Mouse (Mus musculus) liver, embryonic 11.5 days (tissue): Measurements from ENCODE around the gene Msln. TPM values are rescaled to one million over a fixed set of nuclear protein-coding genes. Genes with fewer than 3 reads are reported as not detected.
"Not testable (repeated sequence)": the region's sequence is repeated elsewhere in the genome, so short reads cannot be mapped to it uniquely, and the experiment has no call there.

Experiments
- ATAC-seq: fragments of 200-750 bp; cut with Nextera tagmentation; replicated peaks from 2 replicates; pipeline ENCODE4 v1.8.0; 2017; ENCODE audit warnings: moderate number of reproducible peaks, mild to moderate bottlenecking, moderate TSS enrichment, moderate library complexity; ENCODE audit not compliant: low FRiP score
- DNase-seq: peaks from one replicate; pipeline ENCODE4 v3.0.0-alpha.2; 2017; ENCODE audit warnings: low spot score
- H3K27ac ChIP-seq: fragments of 300-500 bp; sonication (generic); 2 replicates; pipeline ENCODE4 v1.5.1; 2014; ENCODE audit warnings: mild to moderate bottlenecking, low read depth, low read length, control low read depth
- H3K27me3 ChIP-seq: fragments of 300-500 bp; sonication (generic); replicated peaks from 2 replicates; pipeline ENCODE4 v1.6.1; 2014; ENCODE audit warnings: low read length, mixed read lengths; ENCODE audit not compliant: control insufficient read depth, insufficient read depth
- H3K36me3 ChIP-seq: fragments of 300-500 bp; sonication (generic); 2 replicates; pipeline ENCODE4 v1.6.1; 2014; ENCODE audit warnings: mild to moderate bottlenecking, low read length, moderate library complexity, mixed read lengths; ENCODE audit not compliant: control insufficient read depth, insufficient read depth
- H3K4me1 ChIP-seq: fragments of 300-500 bp; sonication (generic); replicated peaks from 2 replicates; pipeline ENCODE4 v1.6.1; 2014; ENCODE audit warnings: low read length, mixed read lengths; ENCODE audit not compliant: control insufficient read depth, insufficient read depth
- H3K4me2 ChIP-seq: fragments of 300-500 bp; sonication (generic); 2 replicates; pipeline ENCODE4 v1.6.1; 2014; ENCODE audit warnings: mild to moderate bottlenecking, control low read depth, moderate library complexity
- H3K4me3 ChIP-seq: fragments of 300-500 bp; sonication (generic); 2 replicates; pipeline ENCODE4 v1.5.1; 2014; ENCODE audit warnings: low read depth, low read length, control low read depth
- H3K9ac ChIP-seq: fragments of 300-500 bp; sonication (generic); 2 replicates; pipeline ENCODE4 v1.6.1; 2014; ENCODE audit warnings: low read depth, low read length, control low read depth
- H3K9me3 ChIP-seq: fragments of 300-500 bp; sonication (generic); 2 replicates; pipeline ENCODE4 v1.6.1; 2016; ENCODE audit warnings: low read length, inconsistent platforms, mixed read lengths; ENCODE audit not compliant: control insufficient read depth
- WGBS: fragments of 180-500 bp; shearing (Covaris S2); extraction: QIAGEN DNeasy Blood & Tissue Kit; methylation state at CpG from one replicate; pipeline ENCODE4 v1.1.7; 2014; 5-methylcytosine and 5-hydroxymethylcytosine counted together
- polyA plus RNA-seq: library from polyadenylated mRNA; unstranded; fragments of >200 nt; fragmentation: Nextera tagmentation; extraction: Ambion mirVana; gene quantifications from 2 replicates; pipeline ENCODE4 v1.2.1, GENCODE M21; 2014

The Msln gene
- polyA plus RNA-seq, 1 experiment from 2014 or later = 0.55 TPM

DNA sequence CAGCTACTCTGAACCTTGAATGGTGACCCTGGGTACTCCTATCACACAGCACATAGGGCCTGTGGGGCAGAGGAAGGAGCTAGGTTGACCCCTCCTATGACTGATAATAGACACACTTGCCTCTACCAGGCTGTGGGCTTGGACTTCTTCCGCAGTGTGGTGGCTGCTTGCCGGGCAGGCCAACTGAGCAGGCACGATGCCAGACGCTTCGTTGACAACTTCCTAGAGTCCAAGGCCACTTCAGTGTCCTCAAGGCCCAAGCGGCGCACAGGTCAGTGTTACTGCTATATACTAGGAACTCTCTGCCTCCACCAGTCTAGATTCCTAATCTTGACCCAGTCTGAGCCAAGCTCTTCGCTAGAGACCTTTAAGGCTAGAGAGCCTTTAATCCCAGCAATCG lies 10.3 kb downstream of the Msln start:
- Histone ChIP-seq H3K27ac (no peak overlapping the region), H3K27me3 (no peaks in the 10 kb centered on the region; the same call in 1 of the 2 replicates), H3K36me3 (no peaks in the 10 kb centered on the region), H3K9me3 (no peaks in the 10 kb centered on the region), H3K4me3 (no peak overlapping the region), H3K4me2 (no peak overlapping the region), H3K4me1 (no peaks in the 10 kb centered on the region), H3K9ac (no peak overlapping the region)
- DNase-seq (no peak), ATAC-seq (no peak)
- 90% methylated on average over 9 of the region's 9 CpGs for whole genome bisulfite sequencing

DNA sequence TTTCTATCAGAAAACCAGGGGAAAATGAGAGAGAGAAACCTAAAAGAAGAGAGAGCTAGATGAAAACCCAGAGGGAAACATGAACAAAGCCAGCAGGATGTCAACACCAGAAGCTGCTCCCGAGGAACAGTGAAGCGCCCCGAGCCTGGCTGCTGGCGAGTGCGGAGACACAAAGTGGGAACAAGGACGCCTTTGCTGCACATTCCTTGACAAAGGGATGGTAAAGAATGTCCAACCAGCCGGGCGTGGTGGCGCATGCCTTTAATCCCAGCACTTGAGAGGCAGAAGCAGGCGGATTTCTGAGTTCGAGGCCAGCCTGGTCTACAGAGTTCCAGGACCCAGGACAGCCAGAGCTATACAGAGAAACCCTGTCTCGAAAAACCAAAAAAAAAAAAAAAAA lies 12.7 kb downstream of the Msln start:
- not testable (repeated sequence) for H3K9ac ChIP-seq, H3K36me3 ChIP-seq, H3K4me1 ChIP-seq, H3K27me3 ChIP-seq, H3K4me3 ChIP-seq, H3K27ac ChIP-seq, DNase-seq, H3K4me2 ChIP-seq, H3K9me3 ChIP-seq, ATAC-seq
- 67% methylated on average over 12 of the region's 12 CpGs for WGBS

DNA sequence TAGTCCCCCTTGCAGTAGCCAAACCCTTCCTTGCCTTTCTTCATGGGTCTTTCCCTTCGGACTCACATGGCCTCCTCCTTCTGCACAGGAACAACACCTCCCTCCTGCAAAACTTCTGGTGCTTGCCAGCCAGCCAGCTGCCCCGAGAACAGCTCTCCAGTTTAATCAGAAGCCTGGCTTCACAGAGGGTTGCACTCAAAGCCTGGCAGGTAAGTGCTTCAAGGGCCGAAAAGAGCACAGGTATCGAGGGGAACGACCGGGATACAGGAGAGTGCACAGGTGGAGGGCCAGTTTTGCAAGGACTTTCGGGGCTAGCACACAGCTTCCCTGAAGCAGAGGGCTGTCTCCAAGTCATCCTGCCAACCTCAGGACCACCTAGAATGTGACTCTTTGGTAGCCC lies 15.3 kb downstream of the Msln start:
- no peaks in the 10 kb centered on the region for H3K27me3 ChIP-seq
- H3K4me1 ChIP-seq = no peaks in the 10 kb centered on the region
- H3K4me2 ChIP-seq = no peak overlapping the region
- no peak overlapping the region for H3K4me3 ChIP-seq
- H3K27ac ChIP-seq = no peak overlapping the region
- 66% methylated on average over 7 of the region's 7 CpGs for WGBS
- ATAC-seq = no peak
- H3K9ac ChIP-seq = no peak overlapping the region
- no peaks in the 10 kb centered on the region for H3K36me3 ChIP-seq
- DNase-seq = no peak
- no peaks in the 10 kb centered on the region for H3K9me3 ChIP-seq

DNA sequence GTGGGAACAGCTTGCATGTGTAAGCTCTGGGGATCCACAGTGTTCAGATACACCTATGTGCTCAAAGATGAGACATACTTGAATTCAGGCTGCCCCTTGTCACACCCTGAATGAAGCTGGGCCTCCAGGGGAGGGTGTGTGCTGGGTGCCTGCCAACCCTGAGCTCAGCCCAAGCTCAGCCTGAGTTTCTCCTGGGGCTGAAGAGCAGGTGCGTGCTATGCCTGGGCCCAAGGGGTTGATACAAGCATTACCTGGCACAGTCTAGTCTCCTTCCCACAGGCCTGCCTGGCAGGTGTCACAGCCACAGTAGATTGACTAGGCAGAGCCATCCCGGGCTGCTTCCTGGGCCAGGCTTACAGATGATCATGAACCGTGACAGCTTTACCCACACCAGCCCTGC lies 18.4 kb downstream of the Msln start, which contains the start of gene Mslnl:
TSS of gene Mslnl (plus strand) at position 298 of the 400 bp plus-strand sequence.
- DNase-seq (no peak), ATAC-seq (no peak)
- no peaks in the 10 kb centered on the region for H3K9me3 ChIP-seq
- no peaks in the 10 kb centered on the region for H3K4me1 ChIP-seq
- H3K4me3 ChIP-seq = no peak within 1 kb of the TSS
- no peak within 1 kb of the TSS for H3K27ac ChIP-seq
- H3K4me2 ChIP-seq = no peak within 1 kb of the TSS
- no peaks in the 10 kb centered on the region for H3K27me3 ChIP-seq
- H3K9ac ChIP-seq = no peak within 1 kb of the TSS
- H3K36me3 ChIP-seq = 0 out of 2 replicates have a peak, but pooled peaks cover 1% of the 10 kb centered on the region
- 73% methylated on average over 3 of the region's 3 CpGs for WGBS

DNA sequence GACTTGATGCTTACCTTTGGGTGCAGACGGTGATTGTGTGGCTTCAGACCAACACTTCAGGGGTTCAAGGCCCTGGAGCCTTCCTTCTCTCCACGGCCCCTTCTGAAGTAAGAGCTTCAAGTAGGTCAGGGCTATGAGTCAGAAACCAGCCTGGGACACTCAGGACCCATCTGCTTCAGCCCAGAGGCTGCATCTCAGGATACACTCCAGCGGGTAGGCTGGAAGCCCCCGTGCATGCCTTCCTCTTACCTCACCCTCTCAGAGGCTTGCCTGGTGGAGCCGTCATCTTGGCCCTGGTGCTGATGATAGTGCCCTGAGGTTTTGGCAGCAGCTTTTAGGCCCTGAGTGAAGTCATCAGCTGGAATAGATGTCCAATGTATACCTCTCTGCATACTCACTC lies 18.9 kb downstream of the Msln start:
- Histone ChIP-seq H3K36me3 (peaks cover 4% of the 10 kb centered on the region; the same call in 1 of the 2 replicates), H3K9me3 (no peaks in the 10 kb centered on the region), H3K4me3 (no peak overlapping the region), H3K27ac (no peak overlapping the region), H3K4me2 (no peak overlapping the region), H3K27me3 (no peaks in the 10 kb centered on the region), H3K9ac (no peak overlapping the region), H3K4me1 (no peaks in the 10 kb centered on the region)
- no peak for DNase-seq
- 80% methylated on average over 5 of the region's 5 CpGs for WGBS
- ATAC-seq = no peak

DNA sequence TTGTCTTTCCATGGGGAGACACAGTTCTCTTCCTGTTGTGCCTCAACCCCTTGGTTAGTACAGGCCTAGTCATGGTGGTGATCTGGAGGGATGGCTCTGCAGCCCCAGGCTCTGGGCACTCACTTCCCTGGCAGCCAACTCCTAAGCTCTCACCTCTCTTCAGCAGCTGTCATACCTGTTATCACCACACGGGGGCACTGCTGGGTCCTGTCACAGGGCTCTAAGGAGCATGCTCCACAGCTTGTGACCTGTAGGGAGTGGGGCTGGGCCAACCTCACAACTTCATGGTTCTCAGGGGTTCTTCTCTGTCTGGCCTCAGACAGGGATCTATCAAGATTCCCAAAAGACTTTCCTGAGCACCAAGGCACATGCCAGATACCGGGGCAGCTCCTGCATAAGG lies 22.1 kb downstream of the Msln start:
- 16% methylated on average over 2 of the region's 2 CpGs for WGBS
- DNase-seq (peak; percentile 78), ATAC-seq (no peak)
- Histone ChIP-seq H3K36me3 (peaks cover 7% of the 10 kb centered on the region; the same call in 1 of the 2 replicates), H3K27ac (no peak overlapping the region), H3K9ac (no peak overlapping the region), H3K27me3 (no peaks in the 10 kb centered on the region), H3K4me3 (no peak overlapping the region), H3K4me1 (peaks cover 7% of the 10 kb centered on the region), H3K4me2 (no peak overlapping the region), H3K9me3 (no peaks in the 10 kb centered on the region)

DNA sequence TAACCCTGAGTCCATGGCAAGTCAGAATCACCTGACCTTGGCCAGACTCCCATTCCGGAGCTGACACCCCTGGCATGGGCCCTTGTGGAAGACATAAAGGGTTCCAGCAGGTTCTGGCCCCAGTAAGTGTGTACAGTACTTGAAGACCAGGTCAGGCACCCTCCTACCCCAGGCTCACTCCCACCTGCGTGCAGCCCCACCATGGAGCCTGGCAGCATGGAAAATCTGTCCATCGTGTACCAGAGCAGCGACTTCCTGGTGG lies 26.2 kb downstream of the Msln start:
- H3K9ac ChIP-seq = peak overlapping the region; percentile 84
- no peaks in the 10 kb centered on the region for H3K9me3 ChIP-seq
- DNase-seq = no peak
- no peaks in the 10 kb centered on the region for H3K27me3 ChIP-seq
- peaks cover 14% of the 10 kb centered on the region for H3K4me1 ChIP-seq
- ATAC-seq = no peak
- WGBS = 20% methylated on average over 4 of the region's 4 CpGs
- H3K36me3 ChIP-seq = peaks cover 13% of the 10 kb centered on the region; the same call in 1 of the 2 replicates
- no peak overlapping the region for H3K27ac ChIP-seq
- H3K4me3 ChIP-seq = peak overlapping the region; percentile 65
- peak overlapping the region; percentile 74 for H3K4me2 ChIP-seq

DNA sequence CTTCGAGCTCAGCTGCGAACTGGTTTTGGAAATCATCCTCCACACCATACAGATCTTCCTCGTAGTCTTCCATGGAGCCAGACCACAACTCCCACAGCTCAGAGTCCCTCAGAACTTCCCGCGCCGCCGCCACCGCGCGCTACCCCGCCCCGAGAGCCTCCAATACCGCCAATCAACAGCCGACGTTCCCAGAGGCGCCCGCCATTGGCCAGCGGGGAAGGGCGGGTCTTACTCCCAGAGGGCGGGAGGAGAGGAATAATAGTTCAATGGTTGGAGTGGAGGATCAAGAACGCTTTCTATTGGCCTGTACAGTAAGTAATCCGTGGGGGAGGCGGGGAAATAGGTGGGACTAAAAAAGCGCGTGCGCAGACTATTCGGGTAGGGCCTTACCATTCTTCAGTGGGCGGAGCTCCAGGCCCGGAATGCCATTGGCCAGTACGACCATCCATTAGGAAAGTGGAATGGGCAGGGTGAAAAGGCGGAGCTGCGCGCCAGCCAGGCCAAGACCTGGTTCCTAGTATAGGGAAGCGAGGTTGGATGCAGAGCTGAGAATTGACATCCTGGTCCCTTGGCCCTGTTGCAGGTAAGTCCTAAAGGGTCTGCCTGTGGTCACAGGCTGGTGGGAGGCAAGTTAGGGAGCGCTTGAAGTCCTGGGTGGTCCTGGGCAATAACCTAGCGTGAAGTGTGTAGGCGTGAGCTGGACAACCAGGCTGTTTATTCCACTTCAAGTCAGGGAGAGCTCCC lies 26.7 kb downstream of the Msln start, which contains the start of the genes Chtf18 and Rpusd1:
TSS of gene Chtf18 (minus strand) at position 155 of the 744 bp plus-strand sequence.
TSS of gene Rpusd1 (plus strand) at position 406 of the 744 bp plus-strand sequence.
- no peak within 1 kb of the TSS for H3K27ac ChIP-seq

DNA sequence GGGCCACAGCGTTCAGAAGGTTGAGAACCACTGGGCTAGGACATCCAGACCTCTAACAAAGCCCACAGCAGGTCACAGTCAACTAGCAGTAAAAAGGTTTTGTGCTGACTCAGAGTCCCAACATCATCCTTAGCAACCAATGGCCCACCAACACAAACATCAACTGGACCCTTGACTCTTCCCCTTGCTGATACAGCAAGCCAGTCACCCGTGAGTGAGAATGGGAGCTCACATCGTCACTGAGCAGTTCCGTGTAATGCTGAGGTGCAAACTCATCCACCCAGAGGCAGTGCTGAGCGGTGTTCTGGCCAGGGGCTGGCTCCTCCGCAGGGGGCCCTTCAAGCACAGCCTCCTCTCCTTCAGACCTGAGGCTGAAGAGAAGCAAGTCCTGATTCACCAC lies 28.9 kb downstream of the Msln start:
- H3K36me3 ChIP-seq = peaks cover 23% of the 10 kb centered on the region
- no peak overlapping the region for H3K9ac ChIP-seq
- no peak for DNase-seq
- H3K27me3 ChIP-seq = no peaks in the 10 kb centered on the region
- ATAC-seq = no peak
- H3K4me3 ChIP-seq = no peak overlapping the region
- H3K4me1 ChIP-seq = peaks cover 14% of the 10 kb centered on the region
- WGBS = 82% methylated on average over 6 of the region's 6 CpGs
- no peak overlapping the region for H3K4me2 ChIP-seq
- H3K27ac ChIP-seq = no peak overlapping the region
- H3K9me3 ChIP-seq = no peaks in the 10 kb centered on the region

More for the DNA sequence above, 26.7 kb downstream of the Msln start, which contains the start of the genes Chtf18 and Rpusd1:
- peak; percentile 99 for ATAC-seq
- H3K27me3 ChIP-seq = no peaks in the 10 kb centered on the region
- peak within 1 kb of the TSS; percentile 84 for H3K9ac ChIP-seq
- WGBS = 1% methylated on average over 37 of the region's 37 CpGs
- peak within 1 kb of the TSS; percentile 85 for H3K4me2 ChIP-seq
- H3K4me1 ChIP-seq = peaks cover 14% of the 10 kb centered on the region
- peak within 1 kb of the TSS; percentile 79 for H3K4me3 ChIP-seq
- H3K9me3 ChIP-seq = no peaks in the 10 kb centered on the region
- peak; percentile 96 for DNase-seq
- H3K36me3 ChIP-seq = peaks cover 18% of the 10 kb centered on the region; the same call in 1 of the 2 replicates
